Mouse (Mus musculus) lung, adult 18-20 months (tissue): ENCODE data around the gene Trpm3.
A peak's percentile ranks its signal among the peaks of the same experiment; 100 is the strongest.

Experiments used
- DNase-seq, 2 experiments: peaks; one replicate each; pipeline ENCODE4 v3.0.0; 2022; ENCODE audit warnings: mixed read lengths in 2 of 2

Gene Trpm3

GRCm38 (mm10) chr19:22656466-22657215 lies 517.8 kb downstream of the Trpm3 start:
- no peak for DNase-seq

- DNase-seq: no peak
Measured at GRCm38 (mm10) chr19:22657251-22657650, 518.4 kb downstream of the Trpm3 start.

- DNase-seq: no peak
Measured at GRCm38 (mm10) chr19:22665401-22665800, 526.6 kb downstream of the Trpm3 start.

GRCm38 (mm10) chr19:22670222-22670621 lies 531.4 kb downstream of the Trpm3 start:
- DNase-seq: no peak

GRCm38 (mm10) chr19:22672892-22673291 lies 534.0 kb downstream of the Trpm3 start:
- no peak for DNase-seq

DNA sequence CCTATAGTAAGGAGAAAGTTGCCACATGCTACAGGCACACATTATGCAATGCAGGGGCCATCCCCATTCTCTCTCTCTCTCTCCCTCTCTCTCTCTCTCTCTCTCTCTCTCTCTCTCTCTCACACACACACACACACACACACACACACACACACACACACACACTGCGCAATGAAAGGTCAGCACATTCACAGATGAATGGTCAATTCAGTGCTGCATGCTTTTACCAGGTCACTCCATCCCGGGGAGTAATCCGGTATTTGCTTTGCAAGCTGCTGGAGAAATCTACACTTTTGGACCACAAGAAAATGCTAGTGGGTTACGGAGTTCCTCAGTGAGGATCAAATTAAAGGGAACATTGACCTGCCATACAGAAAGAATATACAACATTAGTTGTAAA lies 537.4 kb downstream of the Trpm3 start:
- DNase-seq: no peak

DNA sequence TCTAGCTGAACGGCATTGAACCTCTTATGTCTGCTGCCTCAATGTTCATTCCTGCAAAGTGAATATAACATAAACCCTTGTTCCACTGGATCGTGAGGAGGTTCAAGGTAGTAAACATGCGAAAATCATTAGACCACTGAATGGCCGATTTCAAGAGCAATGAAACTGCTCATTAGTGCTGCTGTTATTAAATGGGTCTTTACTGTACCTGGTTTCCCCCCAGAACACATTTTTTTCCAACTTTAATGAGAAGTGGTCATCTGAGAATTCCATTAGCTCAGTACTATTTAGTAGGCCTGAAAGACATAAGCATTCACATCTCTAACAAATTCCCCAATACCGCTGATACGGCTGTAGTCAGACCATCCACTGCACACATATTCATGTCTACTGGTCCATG lies 543.4 kb downstream of the Trpm3 start:
- DNase-seq: no peak

DNA sequence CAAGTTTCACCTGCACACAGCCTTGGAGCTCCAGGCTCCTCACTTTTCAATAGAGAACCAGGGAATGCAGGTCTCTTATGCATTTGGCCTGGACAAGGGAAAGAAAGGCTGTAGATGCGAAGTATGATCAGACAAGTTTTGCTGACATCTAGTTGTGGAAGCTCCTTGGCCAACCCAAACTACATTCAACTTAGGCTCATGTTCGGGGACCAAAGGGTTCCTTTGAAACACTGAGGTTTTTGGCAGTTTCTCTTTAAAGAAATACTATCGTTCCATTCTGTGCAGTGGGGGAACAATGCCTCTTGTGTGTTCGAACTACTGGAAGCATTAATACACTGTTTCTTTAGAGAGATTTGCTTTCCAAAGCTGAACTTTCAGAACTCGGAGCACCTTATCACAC lies 553.1 kb downstream of the Trpm3 start:
- no peak for DNase-seq

DNA sequence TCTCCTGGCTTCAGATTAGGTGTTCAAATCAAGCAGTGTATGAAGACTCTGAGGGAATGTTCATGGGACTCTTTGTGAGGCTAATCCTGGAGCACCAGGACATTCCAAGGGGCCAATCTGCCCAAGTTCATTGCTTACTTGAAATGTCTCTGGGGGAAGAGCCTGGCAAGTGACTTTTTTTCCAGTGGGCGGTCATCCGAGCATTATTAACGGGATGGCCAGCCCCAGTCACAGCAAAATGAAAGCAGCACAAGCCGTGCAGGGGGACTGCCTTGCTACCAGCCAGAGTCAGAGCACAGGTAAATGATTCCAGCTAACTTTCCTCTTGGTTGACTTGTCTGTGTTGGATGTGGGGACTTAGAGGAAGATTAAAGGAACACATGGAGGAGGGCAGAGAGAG lies 553.7 kb downstream of the Trpm3 start:
- no peak for DNase-seq

GRCm38 (mm10) chr19:22692956-22693355 lies 554.1 kb downstream of the Trpm3 start:
- DNase-seq: no peak

GRCm38 (mm10) chr19:22695423-22695822 lies 556.6 kb downstream of the Trpm3 start:
- DNase-seq: no peak

DNA sequence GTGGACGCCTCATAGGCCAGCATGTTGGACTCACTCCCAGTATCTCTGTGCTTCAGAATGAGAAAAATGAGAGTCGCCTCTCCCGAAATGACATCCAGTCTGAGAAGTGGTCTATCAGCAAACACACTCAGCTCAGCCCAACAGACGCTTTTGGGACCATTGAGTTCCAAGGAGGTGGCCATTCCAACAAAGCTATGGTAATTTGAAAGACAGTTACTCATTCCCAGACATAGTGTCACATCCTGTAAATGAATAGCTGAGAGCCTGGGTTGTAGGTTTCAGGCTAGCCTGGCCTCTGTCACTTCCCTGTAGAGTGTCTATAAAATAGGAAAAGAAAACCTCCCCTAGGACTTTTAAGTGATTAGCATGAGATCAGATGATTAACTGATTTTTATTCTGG lies 559.9 kb downstream of the Trpm3 start:
- DNase-seq: no peak

DNA sequence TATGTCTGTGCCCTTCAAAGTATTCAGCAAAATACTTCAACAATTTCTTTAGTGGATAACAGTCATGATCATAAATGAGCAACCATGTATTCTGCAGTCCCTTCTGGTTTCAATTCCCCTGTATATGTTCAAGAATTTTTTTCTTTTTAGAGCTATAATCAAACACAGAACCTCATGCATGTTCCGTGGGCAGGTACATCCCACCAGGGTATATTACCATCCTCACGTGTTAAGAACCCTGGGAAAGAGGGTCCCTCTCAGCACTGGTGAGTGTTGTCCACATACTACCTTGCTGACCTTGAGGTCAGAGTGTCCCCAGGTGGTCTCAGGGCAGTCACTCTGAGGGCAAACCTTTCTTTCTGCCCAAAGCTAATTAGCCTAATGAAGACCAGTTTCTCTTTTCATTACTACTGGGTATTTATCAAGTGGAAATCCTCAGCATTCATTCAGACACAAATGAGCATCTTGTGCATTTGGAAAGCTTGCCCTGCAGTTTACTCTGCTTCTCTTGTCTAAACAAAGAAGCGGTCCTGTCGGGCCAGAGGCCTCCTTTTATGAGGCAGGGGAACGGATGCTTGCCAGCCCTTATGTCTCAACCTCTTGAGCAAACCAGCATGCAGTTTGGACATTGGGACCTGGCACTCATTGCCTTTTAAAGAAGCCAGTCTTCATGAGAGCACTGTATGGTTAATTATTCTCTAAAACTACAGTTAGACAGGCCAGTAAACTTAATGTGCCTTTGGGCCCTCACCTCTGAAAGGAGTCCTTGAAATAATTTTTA lies 562.2 kb downstream of the Trpm3 start:
- no peak for DNase-seq

GRCm38 (mm10) chr19:22703876-22704275 lies 565.0 kb downstream of the Trpm3 start:
- peak in 1 of 2 experiments; percentile 0 for DNase-seq

DNA sequence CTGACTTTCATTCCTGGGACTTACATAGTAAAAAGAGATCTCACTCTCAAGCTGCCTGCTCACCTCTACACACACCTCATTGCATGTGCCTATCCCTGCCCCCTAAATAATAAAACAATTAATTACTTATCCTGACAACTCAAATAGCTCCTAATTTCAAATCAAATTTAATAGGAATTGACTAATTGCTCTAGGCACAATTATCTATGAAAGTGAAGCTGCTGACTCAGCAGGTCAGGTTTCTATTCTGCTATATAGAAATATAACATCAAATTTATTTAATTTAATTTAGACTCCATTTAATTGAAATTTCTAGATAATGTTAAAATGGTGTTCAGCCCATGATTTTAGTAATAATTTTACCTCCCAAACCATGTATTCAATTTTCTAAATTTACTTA lies 566.6 kb downstream of the Trpm3 start:
- no peak for DNase-seq

DNA sequence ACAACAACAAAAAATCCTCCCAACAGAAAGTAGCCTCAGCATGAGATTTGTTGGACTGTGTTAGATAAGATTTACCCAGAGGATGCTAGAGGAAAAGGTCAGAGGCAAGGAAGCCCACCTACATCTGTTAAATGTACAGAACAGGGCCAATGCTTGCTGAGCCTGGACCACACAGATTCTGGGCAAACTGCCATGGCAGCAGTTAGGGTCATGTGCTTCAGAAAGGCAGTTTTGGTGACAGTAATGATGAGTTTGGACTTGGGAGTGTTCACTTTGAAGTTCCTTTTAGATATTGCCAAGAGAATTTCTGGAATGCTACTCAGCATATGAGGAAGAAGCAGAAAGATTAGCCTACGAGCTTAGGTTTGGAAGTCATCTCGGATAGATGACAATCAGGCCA lies 580.2 kb downstream of the Trpm3 start:
- DNase-seq: no peak

DNA sequence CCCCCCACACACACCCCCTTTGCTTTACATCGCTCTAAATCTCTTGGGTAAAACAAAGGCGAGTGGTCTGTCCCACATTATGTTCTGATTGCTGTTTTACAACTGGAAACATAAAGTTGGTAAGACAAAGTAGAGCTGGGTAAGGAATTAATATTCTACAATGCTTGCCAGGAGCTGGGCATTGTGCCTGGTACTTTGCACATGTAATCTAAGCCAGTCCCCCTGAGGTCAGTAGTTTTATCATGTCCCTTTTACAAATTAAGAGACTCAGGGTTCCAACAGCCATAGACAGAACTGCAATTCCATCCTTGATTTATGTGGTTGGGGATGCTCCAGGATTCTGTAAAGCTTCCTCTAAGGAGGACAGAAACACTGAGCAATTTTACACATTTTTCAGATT lies 591.0 kb downstream of the Trpm3 start:
- DNase-seq: no peak

- no peak for DNase-seq
Measured at GRCm38 (mm10) chr19:22730971-22731370, 592.1 kb downstream of the Trpm3 start.

DNA sequence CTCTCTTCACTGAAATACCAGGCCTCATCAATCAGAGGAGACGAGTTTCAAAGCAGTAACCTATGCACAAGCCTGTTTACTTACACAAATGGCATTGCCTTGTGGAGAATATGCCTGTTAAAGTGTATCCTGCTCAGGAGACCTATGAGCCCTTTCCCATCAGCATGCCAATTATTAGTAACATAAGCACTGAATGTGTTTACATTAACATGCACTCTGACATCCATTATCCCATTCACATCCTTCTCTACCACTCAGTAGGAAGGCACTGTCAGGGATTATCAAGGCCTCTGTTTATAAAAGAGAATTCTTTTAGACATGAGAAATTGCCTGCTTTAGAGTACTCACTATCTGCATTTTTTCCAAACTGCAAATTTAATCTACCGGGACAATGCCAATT lies 598.0 kb downstream of the Trpm3 start:
- no peak for DNase-seq

GRCm38 (mm10) chr19:22739240-22739639 lies 600.4 kb downstream of the Trpm3 start:
- DNase-seq: no peak

DNA sequence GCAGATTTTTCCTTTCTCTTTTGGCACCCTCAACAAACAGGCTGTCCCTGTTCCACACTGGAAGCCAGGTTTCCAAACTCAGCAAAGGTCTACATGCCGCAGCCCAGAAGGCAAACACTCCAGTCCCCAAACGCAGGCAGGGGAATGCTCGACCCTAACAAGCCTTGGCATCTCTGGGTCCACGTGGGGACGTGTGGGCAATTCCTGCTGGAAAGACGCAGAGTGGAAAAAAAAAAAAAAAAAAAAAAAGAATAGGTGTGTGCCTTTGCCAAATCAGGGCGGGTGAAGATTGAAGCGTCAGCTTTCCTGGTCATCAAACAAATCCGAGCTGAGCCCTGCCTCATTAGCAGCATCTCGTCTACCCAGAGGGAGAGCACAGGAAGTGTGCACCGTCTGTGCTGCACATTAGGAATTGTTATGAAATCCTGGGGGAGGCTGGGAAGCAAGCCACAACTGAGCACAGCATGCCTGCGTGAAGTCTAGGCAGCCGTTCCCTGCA lies 614.5 kb downstream of the Trpm3 start:
- DNase-seq: peak; percentile 4 to 12

DNA sequence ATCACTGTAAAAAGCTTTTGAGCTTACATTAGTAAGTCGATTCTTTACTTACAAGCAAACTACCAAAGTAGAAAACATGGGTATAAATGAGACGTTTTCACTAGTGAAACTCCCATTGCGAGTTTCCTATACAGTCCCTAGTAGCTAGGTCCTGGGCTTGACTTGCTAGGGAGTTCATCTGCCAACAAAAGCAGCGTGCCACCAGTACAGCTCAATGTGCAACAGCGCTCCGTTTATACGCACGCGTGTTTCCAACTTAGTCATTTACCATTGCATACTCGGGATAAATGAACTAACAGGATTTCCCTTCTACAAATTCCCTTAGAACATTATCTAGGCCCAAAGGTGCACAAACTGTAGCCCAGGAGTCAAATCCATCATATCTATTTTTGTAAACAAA lies 615.2 kb downstream of the Trpm3 start:
- DNase-seq: no peak

DNA sequence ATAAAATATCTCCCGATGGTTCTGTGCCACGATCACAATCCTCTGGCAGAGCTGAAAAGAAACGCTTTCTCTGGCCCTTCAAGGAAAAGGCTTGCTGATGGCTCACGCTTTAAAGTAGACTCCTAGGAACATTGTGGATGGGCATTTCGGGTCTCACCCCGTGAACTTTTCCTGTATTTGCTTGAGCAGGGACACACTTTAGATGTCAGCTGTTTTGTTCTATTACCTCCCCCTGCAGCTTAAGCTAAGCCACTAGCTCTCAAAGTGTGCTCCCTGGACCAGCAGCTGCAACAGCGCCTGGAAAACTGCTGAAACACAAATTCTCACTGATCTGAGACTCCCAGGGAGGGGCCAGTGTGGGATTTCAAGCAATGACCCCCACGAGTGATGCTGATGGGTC lies 615.7 kb downstream of the Trpm3 start:
- DNase-seq: no peak

DNA sequence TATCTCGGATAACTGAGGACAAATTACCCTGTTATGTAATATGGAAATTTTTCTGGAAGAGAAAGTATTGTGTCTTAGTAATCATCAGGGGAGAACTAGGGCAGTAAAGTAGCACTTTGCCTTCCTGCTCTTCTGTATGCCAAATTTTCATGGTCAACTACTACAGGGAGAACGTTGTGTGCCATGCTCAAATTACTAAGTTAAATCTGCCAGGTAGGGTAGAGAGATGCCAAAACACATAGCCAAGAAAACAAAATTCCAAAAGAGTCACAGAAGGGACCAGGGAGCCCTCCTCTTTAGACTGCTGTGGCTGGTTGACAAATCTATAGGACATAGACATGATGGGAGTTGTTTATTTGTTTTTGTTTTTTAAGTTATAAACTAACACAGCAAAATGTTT lies 619.6 kb downstream of the Trpm3 start:
- DNase-seq: no peak
